Mouse (Mus musculus) ES-Bruce4 (cell line): ENCODE results near the gene Tekt3. TPM values are rescaled to one million over a fixed set of nuclear protein-coding genes. Genes with fewer than 3 reads are reported as not detected.

ENCODE experiments used
- H3K27ac ChIP-seq: 2 replicates; pipeline ENCODE4 v1.5.1; 2012; ENCODE audit warnings: low read length, inconsistent platforms; ENCODE audit not compliant: insufficient read depth
- H3K27me3 ChIP-seq: 2 replicates; pipeline ENCODE4 v1.6.1; 2012; ENCODE audit warnings: mild to moderate bottlenecking, low read length, inconsistent platforms; ENCODE audit not compliant: control insufficient read depth, poor library complexity, insufficient read depth, severe bottlenecking
- H3K36me3 ChIP-seq: 2 replicates; pipeline ENCODE4 v1.6.1; 2012; ENCODE audit warnings: inconsistent platforms, mild to moderate bottlenecking, low read length, moderate library complexity; ENCODE audit not compliant: control insufficient read depth, poor library complexity, insufficient read depth, severe bottlenecking
- H3K4me1 ChIP-seq: one replicate; pipeline ENCODE4 v1.8.1; 2011; ENCODE audit warnings: low read length; ENCODE audit not compliant: control insufficient read depth, insufficient read depth
- H3K4me3 ChIP-seq: 2 replicates; pipeline ENCODE4 v1.5.1; 2011; ENCODE audit warnings: low read depth, mild to moderate bottlenecking, low read length
- H3K9ac ChIP-seq: 2 replicates; pipeline ENCODE4 v1.6.1; 2012; ENCODE audit warnings: low read depth, mild to moderate bottlenecking, inconsistent platforms; ENCODE audit not compliant: poor library complexity, severe bottlenecking
- H3K9me3 ChIP-seq: replicated peaks from 2 replicates; pipeline ENCODE4 v1.6.1; 2012; ENCODE audit warnings: mild to moderate bottlenecking, low read length, inconsistent platforms; ENCODE audit not compliant: control insufficient read depth, poor library complexity, insufficient read depth, severe bottlenecking
- CTCF ChIP-seq: IDR thresholded peaks from one replicate; pipeline ENCODE4 v1.8.1; 2011; ENCODE audit warnings: low read depth, low read length
- EP300 ChIP-seq: IDR thresholded peaks from 2 replicates; pipeline ENCODE4 v1.6.1; 2011; ENCODE audit warnings: low read depth, low read length; ENCODE audit not compliant: insufficient read depth
- POLR2A ChIP-seq: IDR thresholded peaks from one replicate; pipeline ENCODE4 v1.8.1; 2011; ENCODE audit warnings: low read length; ENCODE audit not compliant: insufficient read depth
- polyA plus RNA-seq: library from polyadenylated mRNA; stranded (reverse); fragments of >200 nt; gene quantifications from 2 replicates; pipeline ENCODE4 v1.2.4, GENCODE M21; 2011; ENCODE audit warnings: low read depth; ENCODE audit not compliant: missing spikeins, insufficient read depth, insufficient read length

The Tekt3 gene
- polyA plus RNA-seq, 1 experiment, result not detected

DNA sequence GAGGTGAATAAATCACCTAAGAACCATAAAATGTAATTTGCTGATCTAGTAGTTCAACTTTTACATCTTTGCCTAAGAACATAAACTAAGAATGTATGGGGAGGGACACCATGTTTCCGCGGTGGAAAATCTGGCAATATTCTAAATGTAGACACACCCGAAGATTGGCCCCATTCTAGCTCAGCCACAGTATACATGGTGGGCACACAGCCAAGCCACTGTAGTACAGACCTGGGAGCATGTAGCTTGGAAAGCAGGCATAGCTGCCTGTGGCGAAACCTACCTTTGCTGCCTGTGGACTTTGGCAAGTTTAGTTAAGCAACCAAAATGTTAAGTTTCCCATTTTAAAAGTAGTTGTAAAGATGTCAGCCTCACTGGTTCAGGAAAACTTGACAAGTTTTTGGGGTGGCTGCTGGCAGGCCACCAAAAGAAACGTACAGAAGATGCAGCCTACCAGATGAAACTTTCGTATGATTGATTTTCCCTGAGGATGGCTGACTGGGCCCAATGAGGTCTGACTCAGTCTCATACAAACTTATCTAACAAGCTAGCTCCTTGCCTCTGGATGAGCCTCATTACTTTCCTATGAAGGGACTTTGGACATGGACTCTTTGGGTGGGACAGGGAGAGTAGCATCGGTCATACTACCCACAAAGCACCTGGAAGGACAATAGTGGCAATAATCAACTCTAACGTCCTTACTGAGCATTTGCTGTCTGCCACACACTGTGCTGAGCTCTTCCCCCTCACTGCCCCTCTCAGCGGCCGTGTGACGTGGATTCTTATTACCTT lies 25.8 kb upstream of the Tekt3 start:
- TF ChIP-seq EP300 (no peak), CTCF (no peak), POLR2A (no peak)
- H3K4me1 ChIP-seq, result no peaks in the 10 kb centered on the region
- H3K9me3 ChIP-seq, result no peaks in the 10 kb centered on the region
- no peaks in the 10 kb centered on the region for H3K27me3 ChIP-seq
- no peak overlapping the region for H3K27ac ChIP-seq
- no peak overlapping the region for H3K4me3 ChIP-seq
- H3K36me3 ChIP-seq, result no peaks in the 10 kb centered on the region
- H3K9ac ChIP-seq, result no peak overlapping the region

DNA sequence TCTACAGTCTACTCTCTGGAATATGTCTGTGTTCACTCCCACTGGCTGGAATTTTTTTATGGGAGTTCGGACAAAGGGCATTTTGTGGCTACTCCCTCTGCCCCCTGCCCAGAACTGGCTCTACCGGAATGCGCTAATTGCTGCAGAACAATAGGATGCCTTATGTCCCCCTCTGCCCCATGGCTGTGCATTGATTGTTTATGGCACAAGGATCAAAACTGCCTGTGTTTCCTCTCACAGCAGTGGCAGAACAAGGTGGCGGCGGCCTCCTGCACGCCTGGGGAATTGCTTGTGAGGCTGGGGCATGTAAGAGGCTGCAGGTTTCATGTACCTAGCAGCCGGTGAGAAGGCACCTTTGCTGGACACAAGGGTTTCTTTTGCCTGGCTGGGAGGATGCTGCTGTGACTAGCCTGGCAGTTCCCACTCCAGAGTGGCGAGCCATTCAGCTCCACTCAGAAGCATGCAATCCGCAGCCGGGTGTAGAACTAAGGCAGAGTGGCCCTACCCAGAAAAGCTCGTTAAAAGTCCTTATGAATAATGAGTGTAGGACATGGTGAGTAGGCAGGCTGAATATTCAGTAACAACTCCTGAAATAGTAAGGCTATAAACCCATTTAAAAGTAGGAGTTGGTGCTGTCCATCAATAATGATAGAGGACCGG lies 21.3 kb upstream of the Tekt3 start:
- Histone ChIP-seq H3K27me3 (0 out of 2 replicates have a peak, but pooled peaks cover 1% of the 10 kb centered on the region), H3K36me3 (no peaks in the 10 kb centered on the region), H3K4me1 (no peaks in the 10 kb centered on the region), H3K4me3 (no peak overlapping the region), H3K9ac (no peak overlapping the region), H3K27ac (no peak overlapping the region), H3K9me3 (no peaks in the 10 kb centered on the region)
- TF ChIP-seq CTCF (no peak), POLR2A (no peak), EP300 (no peak)

DNA sequence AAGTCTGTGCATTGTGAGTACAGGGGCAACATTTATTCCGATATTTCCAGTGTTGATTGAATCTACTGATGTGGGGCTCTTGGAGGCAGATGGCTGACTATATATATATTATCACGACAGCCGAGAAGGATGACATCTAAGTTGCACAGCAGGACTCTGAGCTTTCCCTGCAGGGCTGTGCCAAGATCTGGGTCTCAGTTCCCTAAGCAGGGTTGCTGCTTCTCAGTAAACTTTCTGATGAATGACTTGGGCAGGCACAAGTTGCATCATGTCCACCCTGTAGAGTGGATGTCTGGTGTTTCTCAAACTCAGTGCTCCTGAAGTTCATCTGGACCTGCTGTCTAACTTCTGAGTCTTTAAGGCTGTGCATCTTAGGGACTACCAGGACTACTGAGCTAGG lies 15.7 kb upstream of the Tekt3 start:
- no peak for TF ChIP-seq POLR2A
- no peak for TF ChIP-seq EP300
- TF ChIP-seq CTCF, result no peak
- H3K27me3 ChIP-seq, result 0 out of 2 replicates have a peak, but pooled peaks cover 1% of the 10 kb centered on the region
- H3K9ac ChIP-seq, result no peak overlapping the region
- H3K27ac ChIP-seq, result no peak overlapping the region
- no peak overlapping the region for H3K4me3 ChIP-seq
- H3K9me3 ChIP-seq, result no peaks in the 10 kb centered on the region
- no peaks in the 10 kb centered on the region for H3K36me3 ChIP-seq
- no peaks in the 10 kb centered on the region for H3K4me1 ChIP-seq

- Histone ChIP-seq H3K27ac (no peak overlapping the region), H3K9me3 (no peaks in the 10 kb centered on the region), H3K27me3 (0 out of 2 replicates have a peak, but pooled peaks cover 1% of the 10 kb centered on the region), H3K36me3 (no peaks in the 10 kb centered on the region), H3K4me3 (no peak overlapping the region), H3K4me1 (no peaks in the 10 kb centered on the region), H3K9ac (no peak overlapping the region)
- TF ChIP-seq CTCF (no peak), EP300 (no peak), POLR2A (no peak)
Observed at GRCm38 (mm10) chr11:63046380-63046779, 15.1 kb upstream of the Tekt3 start.

DNA sequence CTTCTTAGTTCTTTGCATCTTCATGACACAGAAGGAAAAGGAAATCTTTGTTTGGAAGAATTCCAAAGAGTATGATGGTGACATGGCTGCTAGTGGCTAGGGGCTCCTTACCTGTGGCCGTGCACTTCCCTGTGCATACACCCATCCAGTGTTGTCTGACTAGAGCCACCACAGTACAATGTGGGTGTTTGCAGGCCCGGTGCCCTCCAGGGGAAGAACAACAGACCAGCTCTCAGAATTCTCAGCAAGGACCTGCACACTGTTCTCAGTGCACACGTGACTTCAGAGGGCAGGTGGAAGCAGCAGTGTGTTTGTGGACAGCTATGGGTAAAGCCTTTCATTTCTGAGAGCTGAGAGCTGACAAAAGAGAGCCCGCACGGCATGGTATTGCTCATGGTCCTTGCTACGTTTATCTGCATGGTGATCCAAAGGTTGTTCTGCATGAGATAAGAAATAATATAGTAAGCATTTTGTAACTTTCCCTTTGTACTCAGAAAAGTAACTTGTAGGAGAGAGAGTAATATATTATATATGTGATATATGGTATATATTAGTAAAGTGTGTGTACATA lies 11.0 kb upstream of the Tekt3 start:
- Histone ChIP-seq H3K4me3 (no peak overlapping the region), H3K27me3 (no peaks in the 10 kb centered on the region), H3K4me1 (no peaks in the 10 kb centered on the region), H3K27ac (no peak overlapping the region), H3K9me3 (no peaks in the 10 kb centered on the region), H3K36me3 (no peaks in the 10 kb centered on the region), H3K9ac (no peak overlapping the region)
- no peak for TF ChIP-seq POLR2A
- no peak for TF ChIP-seq EP300
- TF ChIP-seq CTCF, result no peak

- H3K4me1 ChIP-seq, result no peaks in the 10 kb centered on the region
- TF ChIP-seq EP300, result no peak
- no peak for TF ChIP-seq POLR2A
- no peaks in the 10 kb centered on the region for H3K36me3 ChIP-seq
- no peak overlapping the region for H3K9ac ChIP-seq
- H3K4me3 ChIP-seq, result no peak overlapping the region
- no peaks in the 10 kb centered on the region for H3K9me3 ChIP-seq
- H3K27ac ChIP-seq, result no peak overlapping the region
- H3K27me3 ChIP-seq, result no peaks in the 10 kb centered on the region
Observed at GRCm38 (mm10) chr11:63051041-63051440, 10.4 kb upstream of the Tekt3 start.
